Mouse (Mus musculus): Measurements from ENCODE around the gene Ivl. TPM values are rescaled to one million over a fixed set of nuclear protein-coding genes. Genes with fewer than 3 reads are reported as not detected.

Ivl gene
- polyA plus RNA-seq (2017; shearing (Covaris generic)) = not detected

GRCm38 (mm10) chr3:92573449-92574041, at the start of gene Ivl:
Ivl (minus strand) TSS chr3:92573735.
- no peak for ATAC-seq

GRCm38 (mm10) chr3:92621560-92621959, 48.0 kb upstream of the Ivl start, which contains the start of gene Lce6a:
Lce6a (minus strand) TSS chr3:92621660.
- ATAC-seq = no peak

- no peak for ATAC-seq
Observed at GRCm38 (mm10) chr3:92609804-92610203, 36.3 kb upstream of the Ivl start.

DNA sequence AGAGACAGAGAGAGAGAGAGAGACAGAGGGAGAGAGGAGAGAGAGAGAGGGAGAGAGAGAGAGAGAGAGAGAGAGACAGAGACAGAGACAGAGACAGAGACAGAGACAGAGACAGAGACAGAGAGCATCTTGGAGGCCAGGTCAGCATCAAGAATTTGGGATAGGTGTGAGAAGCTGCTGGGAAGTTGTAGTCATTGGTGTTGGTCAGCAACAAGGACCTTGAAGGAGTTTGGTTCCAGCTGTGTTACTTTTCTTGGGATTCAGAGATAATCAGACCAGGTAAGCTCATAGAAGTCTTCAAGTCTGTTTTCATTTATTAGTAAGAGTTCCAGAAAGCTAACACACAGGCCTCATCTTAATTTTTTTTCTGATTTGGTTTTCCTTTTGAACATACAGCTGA, 33.9 kb upstream of the Ivl start, which contains the start of gene 2210017I01Rik:
TSS of gene 2210017I01Rik (minus strand) at position 101 of the 400 bp plus-strand sequence.
- no peak for ATAC-seq

DNA sequence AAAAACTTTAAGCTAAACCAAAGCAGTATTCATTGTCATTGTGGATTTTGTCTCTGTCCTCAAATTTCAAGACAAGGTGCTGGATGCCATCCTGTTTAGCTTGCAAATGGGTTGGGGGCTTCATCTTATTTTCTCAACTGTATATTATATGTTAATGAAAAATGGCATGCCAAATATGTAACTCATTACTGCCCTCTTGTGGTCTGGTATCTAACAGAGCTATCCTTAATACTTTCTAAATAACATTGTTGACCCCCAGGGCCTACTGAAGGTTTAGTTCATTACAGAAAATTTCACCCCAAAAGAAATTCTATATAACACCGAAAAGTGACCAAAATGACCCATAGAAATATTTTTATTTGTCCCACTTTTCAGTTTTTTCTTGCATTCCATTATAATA, 28.6 kb upstream of the Ivl start:
- ATAC-seq = no peak

DNA sequence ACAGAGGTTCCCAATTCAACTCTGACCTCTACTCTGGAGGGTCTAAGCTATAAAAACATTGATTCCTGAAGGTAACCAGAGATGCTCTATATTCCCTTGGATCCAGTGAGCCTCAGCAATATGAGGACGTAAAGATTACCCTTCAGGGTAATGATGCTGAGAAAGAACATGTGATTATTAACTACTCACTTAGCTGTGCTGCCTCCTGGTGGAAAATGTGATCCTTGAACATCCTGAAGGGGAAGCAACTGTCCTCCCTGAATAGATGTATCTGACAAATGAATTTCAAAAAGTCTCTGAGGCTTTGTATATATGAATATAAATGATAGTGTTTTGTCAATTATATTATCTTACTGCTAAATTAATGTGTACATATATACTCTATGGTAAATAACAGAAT, 26.9 kb upstream of the Ivl start:
- no peak for ATAC-seq

GRCm38 (mm10) chr3:92599973-92600372, 26.4 kb upstream of the Ivl start:
- no peak for ATAC-seq

- ATAC-seq = no peak
Observed at GRCm38 (mm10) chr3:92598429-92598828, 24.9 kb upstream of the Ivl start.

DNA sequence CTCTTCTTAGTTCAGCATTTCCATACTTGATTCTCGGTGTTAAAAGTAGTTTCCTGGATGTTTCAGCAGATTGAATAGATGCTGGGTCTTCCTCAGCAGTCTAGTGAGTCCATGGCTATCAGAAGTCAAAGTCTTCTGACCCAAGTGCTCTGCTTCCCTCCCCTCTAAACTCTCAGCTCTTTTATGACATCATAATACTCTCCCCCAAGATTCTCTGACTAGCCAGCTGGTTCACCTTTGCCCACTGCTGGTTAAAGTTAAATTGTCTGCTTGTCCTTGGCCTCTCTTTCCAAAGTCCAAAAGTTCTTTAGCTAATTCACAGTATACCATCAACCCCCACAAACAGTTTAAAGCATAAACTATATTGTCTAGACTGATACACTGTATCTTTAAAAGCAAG, 15.3 kb upstream of the Ivl start, which contains the start of gene Smcp:
TSS of gene Smcp (minus strand) at position 140 of the 400 bp plus-strand sequence.
- ATAC-seq = no peak

- ATAC-seq = no peak
Observed at GRCm38 (mm10) chr3:92587190-92587589, 13.7 kb upstream of the Ivl start.

GRCm38 (mm10) chr3:92585055-92585454, 11.5 kb upstream of the Ivl start:
- no peak for ATAC-seq

GRCm38 (mm10) chr3:92583164-92583826, 9.8 kb upstream of the Ivl start:
- no peak for ATAC-seq

GRCm38 (mm10) chr3:92579508-92579907, 6.0 kb upstream of the Ivl start:
- no peak for ATAC-seq

GRCm38 (mm10) chr3:92578652-92579413, 5.3 kb upstream of the Ivl start:
- ATAC-seq = no peak

DNA sequence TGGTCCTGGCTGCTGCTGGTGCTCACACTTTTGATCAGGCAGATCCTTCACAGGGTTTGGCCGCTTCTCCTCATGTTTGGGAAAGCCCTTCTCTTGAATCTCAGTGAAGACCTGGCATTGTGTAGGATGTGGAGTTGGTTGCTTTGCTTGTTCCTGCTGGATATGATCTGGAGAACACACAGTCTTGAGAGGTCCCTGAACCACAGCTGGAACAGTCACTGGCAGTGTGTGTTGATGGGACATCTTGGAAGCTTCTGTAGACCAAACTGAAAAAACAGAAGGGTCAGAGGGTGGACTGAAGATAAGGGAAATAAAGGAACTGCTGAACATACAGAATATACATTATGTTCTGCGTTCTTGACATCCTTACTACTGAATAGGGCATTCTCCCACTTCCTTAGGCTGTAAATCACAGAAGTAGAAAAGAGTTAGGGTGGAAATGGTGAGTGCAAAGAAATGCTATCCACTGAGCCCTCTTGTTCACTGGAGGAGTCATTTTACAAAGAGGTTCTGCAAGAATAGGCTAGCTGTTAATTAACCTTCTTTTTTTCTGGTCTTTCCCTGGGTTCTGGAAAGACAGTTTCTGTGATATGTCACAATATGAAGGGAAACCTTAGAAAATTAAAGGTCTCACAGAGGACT, 900 bp downstream of the Ivl start:
- ATAC-seq = no peak

DNA sequence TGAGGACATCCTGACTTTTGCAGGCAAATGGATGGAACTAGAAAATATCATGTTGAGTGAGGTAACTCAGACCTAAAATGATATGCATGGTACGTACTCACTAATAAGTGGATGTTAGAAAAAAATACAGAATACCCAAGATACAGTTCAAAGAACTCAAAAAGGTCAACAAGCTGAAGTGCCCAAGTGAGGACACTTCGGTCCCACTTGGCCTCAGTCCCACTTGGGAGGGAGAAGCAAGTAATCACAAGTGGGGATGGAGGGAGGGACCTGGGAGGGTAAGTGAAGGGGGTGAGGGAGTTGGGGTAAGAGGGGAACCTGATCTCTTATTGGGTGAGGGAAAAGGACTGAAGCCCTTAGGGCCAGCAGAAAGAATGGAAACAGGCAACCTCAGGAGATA, 4.8 kb downstream of the Ivl start:
- ATAC-seq = no peak

DNA sequence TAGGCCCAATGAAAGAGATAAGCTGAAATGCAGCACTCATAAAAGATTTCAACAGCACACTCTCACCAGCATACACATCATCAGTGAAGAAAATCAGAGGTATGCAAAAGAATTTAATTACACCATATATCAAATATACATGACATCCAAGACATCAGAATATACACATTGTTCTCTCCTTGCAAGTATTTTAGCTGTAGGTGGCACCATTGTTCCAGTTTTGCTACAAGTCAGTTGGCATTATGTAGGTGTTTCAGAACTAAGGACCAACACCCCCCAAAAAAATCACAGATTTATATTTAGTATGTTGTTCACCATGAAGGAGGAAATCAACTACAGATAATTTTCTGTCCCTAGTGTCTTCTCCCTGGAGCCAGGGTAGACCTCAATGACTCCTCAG, 8.1 kb downstream of the Ivl start:
- ATAC-seq = no peak

- ATAC-seq = no peak
Observed at GRCm38 (mm10) chr3:92534411-92534810, 39.1 kb downstream of the Ivl start, which contains the start of gene 2310046K23Rik. 2310046K23Rik (minus strand) TSS chr3:92534511.

Other genes with a start within 250 kb of the Ivl start
- gene Sprr2d, start 234.6 kb downstream of the Ivl start, polyA plus RNA-seq (2017; shearing (Covaris generic)) = not detected
- gene Sprr2e, start 221.6 kb downstream of the Ivl start, polyA plus RNA-seq (2017; shearing (Covaris generic)) = not detected
- not detected for gene Sprr2f, start 208.5 kb downstream of the Ivl start, polyA plus RNA-seq (2017; shearing (Covaris generic))
- not detected for gene Sprr2h, start 188.1 kb downstream of the Ivl start, polyA plus RNA-seq (2017; shearing (Covaris generic))
- not detected for gene Sprr2i, start 165.7 kb downstream of the Ivl start, polyA plus RNA-seq (2017; shearing (Covaris generic))
- not detected for gene Sprr2j-ps, start 155.7 kb downstream of the Ivl start, polyA plus RNA-seq (2017; shearing (Covaris generic))
- gene Gm9774, start 144.3 kb downstream of the Ivl start, polyA plus RNA-seq (2017; shearing (Covaris generic)) = 10 to 100 TPM in 1 of 2 experiments, 1 to 10 TPM in 1; 9.0 to 12.9 TPM
- gene Sprr2k, start 141.2 kb downstream of the Ivl start, polyA plus RNA-seq (2017; shearing (Covaris generic)) = not detected
- not detected for gene Sprr1b, start 134.9 kb downstream of the Ivl start, polyA plus RNA-seq (2017; shearing (Covaris generic))
- gene Sprr3, start 115.0 kb downstream of the Ivl start, polyA plus RNA-seq (2017; shearing (Covaris generic)) = not detected
- gene Sprr1a, start 87.8 kb downstream of the Ivl start, polyA plus RNA-seq (2017; shearing (Covaris generic)) = not detected
- gene Sprr4, start 73.2 kb downstream of the Ivl start, polyA plus RNA-seq (2017; shearing (Covaris generic)) = not detected
- not detected for gene 2310046K23Rik, start 39.2 kb downstream of the Ivl start, polyA plus RNA-seq (2017; shearing (Covaris generic))
- gene Smcp, start 15.3 kb upstream of the Ivl start, polyA plus RNA-seq (2017; shearing (Covaris generic)) = not detected
- gene 2210017I01Rik, start 33.8 kb upstream of the Ivl start, polyA plus RNA-seq (2017; shearing (Covaris generic)) = not detected
- not detected for gene Lce6a, start 47.9 kb upstream of the Ivl start, polyA plus RNA-seq (2017; shearing (Covaris generic))
- gene Lce1a1, start 74.6 kb upstream of the Ivl start, polyA plus RNA-seq (2017; shearing (Covaris generic)) = not detected
- not detected for gene Lce1b, start 83.2 kb upstream of the Ivl start, polyA plus RNA-seq (2017; shearing (Covaris generic))
- not detected for gene Lce1a2, start 96.6 kb upstream of the Ivl start, polyA plus RNA-seq (2017; shearing (Covaris generic))
- gene Lce1c, start 105.5 kb upstream of the Ivl start, polyA plus RNA-seq (2017; shearing (Covaris generic)) = not detected
- gene Lce1d, start 113.5 kb upstream of the Ivl start, polyA plus RNA-seq (2017; shearing (Covaris generic)) = not detected
- gene Lce1e, start 135.3 kb upstream of the Ivl start, polyA plus RNA-seq (2017; shearing (Covaris generic)) = not detected
- not detected for gene Lce1f, start 146.6 kb upstream of the Ivl start, polyA plus RNA-seq (2017; shearing (Covaris generic))
- not detected for gene Gm38119, start 165.4 kb upstream of the Ivl start, polyA plus RNA-seq (2017; shearing (Covaris generic))
- gene Lce1g, start 178.6 kb upstream of the Ivl start, polyA plus RNA-seq (2017; shearing (Covaris generic)) = not detected
- gene Lce1h, start 191.3 kb upstream of the Ivl start, polyA plus RNA-seq (2017; shearing (Covaris generic)) = not detected
- gene Lce1i, start 205.2 kb upstream of the Ivl start, polyA plus RNA-seq (2017; shearing (Covaris generic)) = not detected
- not detected for gene Lce1j, start 216.8 kb upstream of the Ivl start, polyA plus RNA-seq (2017; shearing (Covaris generic))
- gene Lce1k, start 234.2 kb upstream of the Ivl start, polyA plus RNA-seq (2017; shearing (Covaris generic)) = not detected